Mouse (Mus musculus): Measurements from ENCODE around the gene Cfap43. TPM values are rescaled to one million over a fixed set of nuclear protein-coding genes. Genes with fewer than 3 reads are reported as not detected.
"Not testable (repeated sequence)": the region's sequence is repeated elsewhere in the genome, so short reads cannot be mapped to it uniquely, and the experiment has no call there.

Cfap43 gene
- polyA plus RNA-seq, 1 experiment from 2014 or later, result 0.05 TPM

DNA sequence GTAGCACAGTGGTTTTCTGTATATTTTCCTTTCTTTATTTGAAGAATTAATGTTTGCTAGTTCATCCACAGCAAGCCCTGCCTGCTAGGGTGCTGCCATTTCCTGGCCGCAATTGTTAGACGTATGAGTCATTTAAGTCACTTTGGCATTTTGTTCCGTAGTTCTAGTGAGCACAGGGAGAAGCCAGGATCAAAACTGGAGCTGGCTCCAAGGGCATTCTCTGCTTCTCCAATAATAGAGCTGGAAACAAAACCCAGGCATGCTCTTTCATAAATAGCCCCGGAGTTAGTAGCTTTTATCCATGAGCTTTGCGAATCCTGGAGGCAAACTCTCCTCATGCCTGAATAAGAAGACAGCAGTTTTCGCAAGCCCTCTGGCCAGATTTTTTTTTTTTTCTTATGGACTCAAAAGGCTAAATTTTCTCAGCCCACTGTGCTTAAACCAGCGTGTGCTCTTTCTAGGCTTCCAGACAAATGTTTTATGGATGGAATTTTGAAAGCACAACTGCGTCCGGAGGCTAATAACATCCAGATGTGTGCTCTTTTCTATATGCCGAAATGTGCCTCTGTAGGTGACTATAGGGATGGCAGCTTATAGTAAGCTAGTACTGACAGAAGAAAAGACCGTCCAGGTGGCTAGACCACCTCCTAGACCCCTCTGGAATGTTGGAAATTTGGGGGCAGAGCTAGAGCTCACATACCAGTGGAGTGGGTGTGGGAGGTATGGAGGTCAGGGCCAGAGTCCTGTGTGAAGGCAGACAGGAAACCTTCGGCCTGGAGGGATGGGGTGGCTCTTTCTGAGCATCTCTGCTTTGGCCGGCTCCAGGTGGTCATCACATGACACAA lies 64.9 kb downstream of the Cfap43 start:
- Histone ChIP-seq H3K27ac (peak overlapping the region; percentile 87), H3K36me3 (replicated peaks) (peaks cover 15% of the 10 kb centered on the region), H3K4me1 (peaks cover 28% of the 10 kb centered on the region), H3K27me3 (ENCODE audit: poor library complexity, severe bottlenecking) (peaks cover 18% of the 10 kb centered on the region), H3K4me3 (peak overlapping the region; percentile 80), H3K9me3 (no peaks in the 10 kb centered on the region)
- DNase-seq (ENCODE audit: extremely low spot score, low spot score), result no peak
- WGBS, result 26% methylated on average over 13 of the region's 13 CpGs

DNA sequence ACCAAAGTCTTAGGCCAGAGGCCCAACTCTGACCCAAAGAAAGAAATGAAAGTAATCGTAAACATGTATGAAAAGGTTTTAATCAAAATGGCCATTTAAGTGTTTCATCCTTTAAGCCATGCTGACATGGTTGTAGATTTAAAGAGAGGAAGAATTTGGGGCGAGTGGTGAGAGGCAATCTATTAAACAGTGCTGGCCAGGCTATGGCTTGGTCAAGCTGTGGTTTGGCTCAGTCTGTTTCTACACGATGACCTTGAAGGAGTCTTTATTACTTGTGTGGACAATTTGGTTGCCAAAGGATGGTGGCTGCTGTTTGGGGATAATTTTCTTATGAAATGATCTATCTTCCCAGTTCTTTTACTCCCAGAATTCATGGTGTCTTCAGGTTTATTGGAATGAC lies 66.0 kb downstream of the Cfap43 start:
- H3K9me3 ChIP-seq, result no peaks in the 10 kb centered on the region
- peaks cover 28% of the 10 kb centered on the region for H3K4me1 ChIP-seq
- no peak overlapping the region for H3K4me3 ChIP-seq
- H3K36me3 ChIP-seq (replicated peaks), result peaks cover 5% of the 10 kb centered on the region
- WGBS, result 89% methylated on average over 3 of the region's 3 CpGs
- H3K27ac ChIP-seq, result no peak overlapping the region
- peaks cover 18% of the 10 kb centered on the region for H3K27me3 ChIP-seq (ENCODE audit: poor library complexity, severe bottlenecking)
- DNase-seq (ENCODE audit: extremely low spot score, low spot score), result no peak

DNA sequence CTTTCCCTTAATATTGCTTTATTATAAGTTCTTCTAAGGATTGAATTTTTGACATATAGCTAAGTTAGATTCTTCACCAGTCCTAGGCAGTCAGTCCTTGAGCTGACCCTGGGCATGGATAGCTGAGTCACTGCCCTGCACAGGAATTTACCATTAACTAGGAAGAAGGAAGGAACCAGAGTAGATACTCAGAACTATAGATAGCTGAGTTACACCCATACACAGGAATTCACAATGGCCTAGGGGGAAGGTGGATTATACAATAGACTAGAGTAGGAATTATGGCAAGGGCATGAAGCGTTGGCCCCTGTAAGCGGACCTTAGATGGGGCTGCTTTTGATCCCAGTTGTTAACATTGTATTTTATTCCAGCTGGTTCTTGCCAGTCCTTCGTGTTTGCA lies 67.0 kb downstream of the Cfap43 start:
- not testable (repeated sequence) for DNase-seq (ENCODE audit: extremely low spot score, low spot score); H3K4me3 ChIP-seq; H3K9me3 ChIP-seq; H3K36me3 ChIP-seq (replicated peaks); H3K27ac ChIP-seq
- 92% methylated on average over 3 of the region's 3 CpGs for WGBS
- H3K27me3 ChIP-seq (ENCODE audit: poor library complexity, severe bottlenecking), result peaks cover 18% of the 10 kb centered on the region
- peaks cover 28% of the 10 kb centered on the region for H3K4me1 ChIP-seq

DNA sequence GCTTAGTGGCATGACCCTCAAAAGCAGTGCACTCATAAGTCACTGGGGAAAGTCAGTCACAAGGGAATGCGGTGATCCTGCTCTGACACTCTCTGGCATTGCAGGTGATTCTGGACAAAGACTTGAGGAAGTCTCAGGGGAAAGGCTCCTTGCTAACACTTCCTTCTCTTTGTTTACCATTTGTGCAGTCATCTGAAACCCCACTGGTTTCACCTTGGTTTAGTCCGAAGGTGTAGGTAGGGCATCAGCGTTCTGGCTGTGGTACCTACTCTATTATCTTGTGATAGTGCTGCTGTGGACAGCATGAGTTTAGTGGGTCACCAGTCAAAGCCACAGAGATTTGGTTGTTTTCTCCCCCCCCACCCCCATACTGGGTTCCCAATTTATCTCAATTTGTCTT lies 69.4 kb downstream of the Cfap43 start:
- H3K36me3 ChIP-seq (replicated peaks), result no peaks in the 10 kb centered on the region
- peaks cover 18% of the 10 kb centered on the region for H3K27me3 ChIP-seq (ENCODE audit: poor library complexity, severe bottlenecking)
- H3K27ac ChIP-seq, result no peak overlapping the region
- H3K9me3 ChIP-seq, result no peaks in the 10 kb centered on the region
- WGBS, result 92% methylated on average over 3 of the region's 3 CpGs
- H3K4me1 ChIP-seq, result peaks cover 11% of the 10 kb centered on the region
- no peak overlapping the region for H3K4me3 ChIP-seq
- DNase-seq (ENCODE audit: extremely low spot score, low spot score), result no peak

DNA sequence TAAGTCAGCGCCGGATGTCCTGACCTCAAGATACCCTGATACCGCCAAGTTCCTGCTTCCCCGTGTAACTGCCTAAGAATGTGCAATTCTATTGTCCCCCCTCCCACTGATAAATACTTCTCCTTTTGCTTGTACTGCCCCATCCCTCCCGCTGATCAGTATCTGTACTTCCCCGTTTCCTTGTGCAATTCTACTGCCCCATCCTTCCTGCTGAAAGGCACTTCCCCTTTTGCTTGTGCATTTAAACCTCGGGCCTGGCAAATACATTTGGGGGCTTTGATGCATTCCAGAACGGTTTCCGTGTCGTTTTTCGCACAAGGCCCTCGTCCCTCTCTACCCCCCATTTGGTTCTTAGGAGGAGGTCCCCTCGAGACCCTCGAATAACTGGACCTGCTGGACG lies 77.9 kb downstream of the Cfap43 start:
- H3K4me1 ChIP-seq, result peaks cover 13% of the 10 kb centered on the region
- 89% methylated on average over 15 of the region's 15 CpGs for WGBS
- H3K9me3 ChIP-seq; H3K4me3 ChIP-seq; H3K36me3 ChIP-seq (replicated peaks); H3K27ac ChIP-seq; DNase-seq (ENCODE audit: extremely low spot score, low spot score): not testable (repeated sequence)
- H3K27me3 ChIP-seq (ENCODE audit: poor library complexity, severe bottlenecking), result peaks cover 23% of the 10 kb centered on the region

DNA sequence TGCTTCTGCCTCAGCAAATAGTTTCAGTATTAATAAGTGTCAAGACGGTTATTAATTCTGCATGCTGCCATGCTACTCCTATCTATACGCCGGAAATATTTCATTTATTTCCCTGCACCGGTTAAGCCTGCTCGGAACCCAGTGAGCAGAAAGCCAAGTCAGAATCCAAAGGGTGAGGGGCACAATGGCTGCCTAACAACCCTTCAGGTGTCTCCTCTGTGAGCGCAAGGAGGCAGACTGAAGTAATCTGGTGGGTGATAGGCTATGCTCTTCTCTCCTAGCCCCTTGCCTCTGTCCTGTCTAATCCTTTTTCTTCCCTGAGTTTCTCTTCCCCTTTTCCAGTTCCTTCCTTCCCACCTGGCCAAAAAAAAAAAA lies 81.6 kb downstream of the Cfap43 start:
- Histone ChIP-seq H3K27ac (peak overlapping the region; percentile 76; the same call in 1 of the 2 replicates), H3K4me1 (peaks cover 13% of the 10 kb centered on the region), H3K27me3 (ENCODE audit: poor library complexity, severe bottlenecking) (peaks cover 33% of the 10 kb centered on the region), H3K9me3 (no peaks in the 10 kb centered on the region), H3K36me3 (replicated peaks) (no peaks in the 10 kb centered on the region), H3K4me3 (peak overlapping the region; percentile 68)
- under 1% methylated on average over 6 of the region's 6 CpGs for WGBS
- DNase-seq (ENCODE audit: extremely low spot score, low spot score), result no peak

DNA sequence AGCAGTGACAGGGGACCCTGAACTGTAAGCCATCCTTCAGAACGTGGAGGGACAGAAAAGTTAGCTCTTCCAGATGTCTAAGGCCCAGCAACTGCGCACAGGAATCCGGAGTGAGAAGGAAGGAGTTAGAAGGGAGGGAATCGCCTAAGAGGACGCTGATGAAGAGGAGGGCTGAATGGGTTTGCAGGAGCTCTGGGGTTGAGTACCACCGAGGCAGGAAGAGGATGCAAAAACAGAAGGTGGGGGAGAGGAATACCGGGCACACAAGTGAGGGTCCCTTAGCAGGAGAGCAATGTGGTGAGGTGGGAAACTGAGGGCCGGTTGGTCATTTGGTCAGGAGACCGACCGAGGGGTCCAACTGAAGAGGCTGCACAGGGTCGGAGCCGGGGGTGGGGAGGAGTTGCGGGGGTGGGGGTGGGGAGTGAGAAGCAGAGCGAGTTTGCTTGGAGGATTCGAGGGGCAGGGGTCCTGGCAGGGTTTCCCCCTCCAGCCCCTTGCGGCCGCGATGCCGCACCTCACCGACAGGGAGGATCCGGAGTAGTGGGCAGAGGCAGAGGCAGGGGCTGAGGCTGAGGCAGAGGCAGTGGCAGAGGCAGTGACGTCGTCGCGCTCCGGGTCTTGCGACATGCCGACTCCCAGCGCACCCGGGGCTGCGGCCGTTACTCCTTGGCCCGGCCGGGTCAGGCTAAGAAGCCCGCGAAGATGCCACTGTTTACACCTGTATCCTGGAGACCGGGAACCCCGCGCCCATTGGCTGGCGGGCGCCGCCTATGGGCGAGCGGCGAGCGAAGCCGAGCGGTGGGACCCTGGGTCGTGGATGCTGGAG lies 82.2 kb downstream of the Cfap43 start:
- DNase-seq (ENCODE audit: extremely low spot score, low spot score), result peak; percentile 84
- peaks cover 13% of the 10 kb centered on the region for H3K4me1 ChIP-seq
- H3K27ac ChIP-seq, result peak overlapping the region; percentile 76
- WGBS, result 2% methylated on average over 49 of the region's 49 CpGs
- peaks cover 33% of the 10 kb centered on the region for H3K27me3 ChIP-seq (ENCODE audit: poor library complexity, severe bottlenecking)
- no peaks in the 10 kb centered on the region for H3K9me3 ChIP-seq
- H3K36me3 ChIP-seq (replicated peaks), result no peaks in the 10 kb centered on the region
- H3K4me3 ChIP-seq, result peak overlapping the region; percentile 68

DNA sequence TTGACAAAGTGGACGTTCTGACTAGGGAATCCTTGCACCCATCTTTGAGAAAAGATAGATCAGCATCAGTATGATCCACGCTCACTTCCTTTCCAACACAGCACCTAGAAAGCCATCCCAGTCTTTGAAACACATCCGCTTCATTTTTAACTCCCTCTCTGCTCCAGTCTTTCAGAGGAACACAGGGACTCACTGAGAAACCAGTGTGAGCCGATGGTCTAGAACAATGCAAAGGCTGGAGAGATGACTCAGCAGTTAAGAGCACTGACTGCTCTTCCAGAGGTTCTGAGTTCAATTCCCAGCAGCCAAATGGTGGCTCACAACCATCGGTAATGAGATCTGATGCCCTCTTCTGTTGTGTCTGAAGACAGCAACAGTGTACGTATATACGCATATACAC lies 83.3 kb downstream of the Cfap43 start:
- 90% methylated on average over 7 of the region's 7 CpGs for WGBS

DNA sequence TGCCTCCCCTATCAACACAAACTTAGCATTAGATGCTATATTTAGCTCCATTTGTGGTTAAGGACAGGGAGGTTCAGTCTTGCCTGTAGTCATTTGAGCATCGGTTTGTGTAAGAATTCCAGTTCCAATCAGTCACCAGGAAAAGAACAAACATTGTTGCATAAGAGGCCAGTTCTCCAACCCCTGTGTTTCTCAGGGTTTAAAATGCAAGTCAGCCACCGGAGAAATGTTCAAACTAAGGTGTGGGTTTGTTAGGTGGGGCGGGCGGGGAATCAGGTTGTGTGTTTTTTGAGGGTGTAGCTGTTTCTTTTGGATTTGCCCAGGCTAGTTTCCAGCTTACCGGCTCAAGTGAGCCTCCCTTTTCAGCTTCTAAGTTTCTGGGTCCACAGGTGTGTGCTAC lies 84.5 kb downstream of the Cfap43 start:
- peaks cover 13% of the 10 kb centered on the region for H3K4me1 ChIP-seq
- no peak for DNase-seq (ENCODE audit: extremely low spot score, low spot score)
- H3K36me3 ChIP-seq (replicated peaks), result no peaks in the 10 kb centered on the region
- no peak overlapping the region for H3K27ac ChIP-seq
- no peak overlapping the region for H3K4me3 ChIP-seq
- H3K9me3 ChIP-seq, result no peaks in the 10 kb centered on the region
- 93% methylated on average over 5 of the region's 5 CpGs for WGBS
- peaks cover 33% of the 10 kb centered on the region for H3K27me3 ChIP-seq (ENCODE audit: poor library complexity, severe bottlenecking)

More for the DNA sequence above, 83.3 kb downstream of the Cfap43 start:
- Histone ChIP-seq H3K36me3 (replicated peaks) (no peaks in the 10 kb centered on the region), H3K27ac (no peak overlapping the region), H3K27me3 (ENCODE audit: poor library complexity, severe bottlenecking) (peaks cover 33% of the 10 kb centered on the region), H3K9me3 (no peaks in the 10 kb centered on the region), H3K4me3 (no peak overlapping the region), H3K4me1 (peaks cover 13% of the 10 kb centered on the region)
- DNase-seq (ENCODE audit: extremely low spot score, low spot score), result no peak

DNA sequence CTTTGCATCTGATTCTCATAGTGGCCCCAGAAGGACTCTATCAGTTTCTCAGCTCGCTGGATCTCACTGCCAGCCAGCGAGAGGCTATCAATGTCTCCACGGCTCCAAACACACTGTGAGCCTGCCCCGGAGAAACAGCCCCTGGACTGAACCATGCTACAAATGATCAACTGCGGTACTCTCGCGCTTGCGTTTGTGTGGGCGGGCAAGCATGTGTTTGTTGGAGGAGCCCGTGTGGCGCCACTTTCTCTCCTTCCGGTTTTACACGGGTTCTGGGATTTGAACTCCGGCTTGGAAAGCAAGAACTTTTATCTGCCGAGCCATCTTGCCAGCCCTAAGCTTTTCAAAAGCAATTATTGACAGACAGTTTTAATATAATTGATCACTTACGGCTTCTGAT lies 86.8 kb downstream of the Cfap43 start:
- Histone ChIP-seq H3K4me1 (peaks cover 8% of the 10 kb centered on the region), H3K27ac (no peak overlapping the region), H3K36me3 (replicated peaks) (no peaks in the 10 kb centered on the region), H3K9me3 (no peaks in the 10 kb centered on the region), H3K4me3 (no peak overlapping the region), H3K27me3 (ENCODE audit: poor library complexity, severe bottlenecking) (peaks cover 20% of the 10 kb centered on the region)
- WGBS, result 89% methylated on average over 16 of the region's 16 CpGs
- DNase-seq (ENCODE audit: extremely low spot score, low spot score), result no peak

DNA sequence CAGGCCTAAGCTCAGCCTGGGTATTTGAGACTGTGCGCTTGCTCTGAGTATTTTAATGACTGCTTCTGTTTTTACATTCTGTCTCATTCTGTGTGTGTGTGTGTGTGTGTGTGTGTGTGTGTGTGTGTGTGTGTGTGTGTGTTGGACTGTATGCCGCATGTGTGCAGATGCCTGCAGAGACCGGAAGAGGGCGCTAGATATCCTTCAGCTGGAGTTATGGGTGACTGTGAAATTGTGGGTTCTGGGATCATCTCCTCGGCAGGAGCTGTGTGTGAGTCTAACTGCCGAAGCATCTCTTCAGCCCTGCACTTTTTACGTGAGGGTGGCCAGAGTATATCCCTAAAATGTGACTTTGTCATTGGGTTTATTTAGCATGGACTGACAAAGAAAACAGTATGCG lies 88.0 kb downstream of the Cfap43 start:
- no peak for DNase-seq (ENCODE audit: extremely low spot score, low spot score)
- Histone ChIP-seq H3K4me3 (no peak overlapping the region), H3K27me3 (ENCODE audit: poor library complexity, severe bottlenecking) (peaks cover 9% of the 10 kb centered on the region), H3K4me1 (no peaks in the 10 kb centered on the region), H3K27ac (no peak overlapping the region), H3K9me3 (no peaks in the 10 kb centered on the region), H3K36me3 (replicated peaks) (no peaks in the 10 kb centered on the region)
- WGBS, result 94% methylated on average over 8 of the region's 8 CpGs

DNA sequence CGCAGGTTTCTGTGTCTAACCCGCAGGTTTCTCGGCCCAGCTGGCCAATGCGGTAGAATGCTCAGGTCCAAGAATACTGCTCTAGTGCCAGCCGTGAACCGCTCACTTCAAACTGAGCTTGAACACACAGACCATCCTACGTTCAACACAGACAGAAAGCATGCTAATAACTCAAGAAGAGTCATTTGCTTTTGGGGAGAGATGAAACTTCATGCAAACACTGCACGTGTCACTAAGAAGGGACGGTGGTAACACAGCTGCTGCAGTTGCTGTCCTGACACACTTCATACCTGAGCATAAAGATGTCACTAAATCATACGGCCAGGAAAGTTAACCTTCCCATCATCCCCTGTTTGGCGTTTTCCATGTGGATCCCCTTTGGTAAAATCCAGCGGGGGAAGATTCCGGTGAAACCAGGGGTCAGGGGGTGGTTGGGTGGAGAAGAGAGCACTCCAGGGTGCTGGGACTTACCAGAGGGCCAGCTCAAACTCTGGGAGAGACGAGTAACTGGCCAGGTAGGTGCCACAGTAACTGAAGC lies 89.1 kb downstream of the Cfap43 start:
- H3K9me3 ChIP-seq, result no peaks in the 10 kb centered on the region

DNA sequence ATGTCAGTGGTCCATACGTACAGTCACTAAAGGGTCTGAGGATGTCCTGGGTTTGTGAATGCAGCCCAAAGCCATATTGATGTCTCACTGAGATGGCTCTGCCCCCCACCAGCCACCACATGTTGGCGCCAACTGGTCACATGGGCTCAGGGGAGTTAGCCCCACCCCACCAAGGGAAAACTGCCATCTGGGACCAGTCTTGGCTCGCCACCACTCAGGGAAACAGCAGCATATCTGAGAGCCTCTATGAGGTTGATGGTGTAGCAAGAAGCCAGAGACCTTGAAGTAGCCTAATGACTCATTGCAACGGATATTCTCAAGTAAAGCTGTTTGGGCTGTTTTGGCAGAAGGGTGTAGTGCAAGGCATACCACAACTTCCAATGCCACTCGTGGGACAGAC lies 95.1 kb downstream of the Cfap43 start:
- WGBS, result 86% methylated on average over 5 of the region's 5 CpGs
- DNase-seq (ENCODE audit: extremely low spot score, low spot score), result no peak

More for the DNA sequence above, 89.1 kb downstream of the Cfap43 start:
- H3K27me3 ChIP-seq (ENCODE audit: poor library complexity, severe bottlenecking), result no peaks in the 10 kb centered on the region
- H3K4me3 ChIP-seq, result no peak overlapping the region
- no peaks in the 10 kb centered on the region for H3K4me1 ChIP-seq
- no peak overlapping the region for H3K27ac ChIP-seq
- no peak for DNase-seq (ENCODE audit: extremely low spot score, low spot score)
- no peaks in the 10 kb centered on the region for H3K36me3 ChIP-seq (replicated peaks)
- 87% methylated on average over 14 of the region's 14 CpGs for WGBS

More for the DNA sequence above, 95.1 kb downstream of the Cfap43 start:
- Histone ChIP-seq H3K9me3 (no peaks in the 10 kb centered on the region), H3K4me1 (peaks cover 21% of the 10 kb centered on the region), H3K27me3 (ENCODE audit: poor library complexity, severe bottlenecking) (peaks cover 11% of the 10 kb centered on the region), H3K4me3 (no peak overlapping the region), H3K27ac (no peak overlapping the region), H3K36me3 (replicated peaks) (no peaks in the 10 kb centered on the region)

Data from forebrain, embryonic 10.5 days (tissue).